Mouse (Mus musculus): Measurements from ENCODE around the gene Cbx5. TPM values are rescaled to one million over a fixed set of nuclear protein-coding genes. Genes with fewer than 3 reads are reported as not detected.

Gene Cbx5
- polyA plus RNA-seq, 1 experiment from 2014 or later, result 118 TPM

DNA sequence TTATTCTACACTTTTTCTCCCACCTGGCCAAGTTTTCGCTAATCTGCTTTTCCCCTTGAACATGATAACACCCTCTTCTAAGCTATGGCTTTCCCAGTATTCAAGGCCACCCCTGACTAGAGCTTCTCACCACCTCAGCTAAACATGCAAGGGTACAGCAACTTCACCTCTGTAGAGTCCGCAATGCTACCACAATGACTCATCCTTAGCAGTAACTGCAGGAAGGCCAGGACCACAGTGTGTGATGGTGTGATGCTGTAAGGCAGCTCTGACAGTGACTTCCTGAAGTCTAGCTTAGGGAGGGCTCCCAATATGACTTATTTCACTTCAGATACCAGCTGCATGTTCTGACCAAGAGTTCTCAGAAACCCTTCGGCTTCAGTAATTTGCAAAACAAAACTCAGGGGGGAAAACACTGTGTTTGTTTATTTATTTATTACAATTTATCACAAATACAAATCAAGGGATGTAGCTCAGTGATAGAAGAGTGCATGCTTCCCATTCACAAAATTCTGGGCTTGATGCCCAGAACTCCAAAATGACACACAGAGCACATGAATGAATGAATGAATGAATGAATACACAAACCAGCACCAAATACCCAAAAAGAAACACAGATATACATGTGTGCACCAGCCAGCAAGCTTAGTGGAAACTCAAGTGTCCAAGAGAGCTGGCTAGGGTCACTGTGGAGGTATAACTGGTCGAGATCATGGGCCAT is 86.6 kb downstream of the Cbx5 start:
- WGBS, result 91% methylated on average over 4 of the region's 4 CpGs
- no peaks in the 10 kb centered on the region for H3K4me1 ChIP-seq (replicated peaks; ENCODE audit: control insufficient read depth, insufficient read depth, low read length)

GRCm38 (mm10) chr15:103152371-103152770 is 87.2 kb downstream of the Cbx5 start:
- H3K36me3 ChIP-seq (ENCODE audit: control insufficient read depth, insufficient read depth, low read length), result no peaks in the 10 kb centered on the region
- H3K4me2 ChIP-seq (ENCODE audit: low read length), result no peak overlapping the region
- H3K9ac ChIP-seq (ENCODE audit: low read length), result no peak overlapping the region
- no peak for DNase-seq (ENCODE audit: low spot score)
- peaks cover 25% of the 10 kb centered on the region for H3K27me3 ChIP-seq (replicated peaks; ENCODE audit: control insufficient read depth, insufficient read depth, low read length)
- H3K9me3 ChIP-seq (ENCODE audit: control insufficient read depth, low read length), result no peaks in the 10 kb centered on the region
- H3K27ac ChIP-seq (ENCODE audit: low read depth), result no peak overlapping the region
- no peaks in the 10 kb centered on the region for H3K4me1 ChIP-seq (replicated peaks; ENCODE audit: control insufficient read depth, insufficient read depth, low read length)
- WGBS, result 89% methylated on average over 3 of the region's 3 CpGs
- no peak for ATAC-seq (replicated peaks; ENCODE audit: low FRiP score, low TSS enrichment, low read depth)
- no peak overlapping the region for H3K4me3 ChIP-seq (ENCODE audit: low read depth, low read length)

More for the DNA sequence above, 86.6 kb downstream of the Cbx5 start:
- peaks cover 18% of the 10 kb centered on the region for H3K27me3 ChIP-seq (replicated peaks; ENCODE audit: control insufficient read depth, insufficient read depth, low read length)
- no peak overlapping the region for H3K27ac ChIP-seq (ENCODE audit: low read depth)
- H3K9ac ChIP-seq (ENCODE audit: low read length), result no peak overlapping the region
- no peak overlapping the region for H3K4me2 ChIP-seq (ENCODE audit: low read length)
- DNase-seq (ENCODE audit: low spot score), result no peak
- ATAC-seq (replicated peaks; ENCODE audit: low FRiP score, low TSS enrichment, low read depth), result no peak
- no peaks in the 10 kb centered on the region for H3K36me3 ChIP-seq (ENCODE audit: control insufficient read depth, insufficient read depth, low read length)
- no peak overlapping the region for H3K4me3 ChIP-seq (ENCODE audit: low read depth, low read length)
- no peaks in the 10 kb centered on the region for H3K9me3 ChIP-seq (ENCODE audit: control insufficient read depth, low read length)

- H3K27ac ChIP-seq (ENCODE audit: low read depth), result no peak overlapping the region
- no peak for DNase-seq (ENCODE audit: low spot score)
- 69% methylated on average over 9 of the region's 9 CpGs for WGBS
- H3K4me1 ChIP-seq (replicated peaks; ENCODE audit: control insufficient read depth, insufficient read depth, low read length), result no peaks in the 10 kb centered on the region; the same call in 1 of the 2 replicates
- no peaks in the 10 kb centered on the region for H3K9me3 ChIP-seq (ENCODE audit: control insufficient read depth, low read length)
- ATAC-seq (replicated peaks; ENCODE audit: low FRiP score, low TSS enrichment, low read depth), result no peak
- no peak overlapping the region for H3K4me2 ChIP-seq (ENCODE audit: low read length)
- H3K9ac ChIP-seq (ENCODE audit: low read length), result no peak overlapping the region
- no peak overlapping the region for H3K4me3 ChIP-seq (ENCODE audit: low read depth, low read length)
- H3K27me3 ChIP-seq (replicated peaks; ENCODE audit: control insufficient read depth, insufficient read depth, low read length), result peaks cover 57% of the 10 kb centered on the region
- no peaks in the 10 kb centered on the region for H3K36me3 ChIP-seq (ENCODE audit: control insufficient read depth, insufficient read depth, low read length)
Observed at GRCm38 (mm10) chr15:103147779-103148178, 91.8 kb downstream of the Cbx5 start.

GRCm38 (mm10) chr15:103147422-103147690 is 92.3 kb downstream of the Cbx5 start:
- no peak overlapping the region for H3K9ac ChIP-seq (ENCODE audit: low read length)
- H3K4me2 ChIP-seq (ENCODE audit: low read length), result peak overlapping the region; percentile 63
- no peaks in the 10 kb centered on the region for H3K36me3 ChIP-seq (ENCODE audit: control insufficient read depth, insufficient read depth, low read length)
- H3K27me3 ChIP-seq (replicated peaks; ENCODE audit: control insufficient read depth, insufficient read depth, low read length), result peaks cover 57% of the 10 kb centered on the region
- H3K4me1 ChIP-seq (replicated peaks; ENCODE audit: control insufficient read depth, insufficient read depth, low read length), result no peaks in the 10 kb centered on the region; the same call in 1 of the 2 replicates
- H3K4me3 ChIP-seq (ENCODE audit: low read depth, low read length), result peak overlapping the region; percentile 32; the same call in 1 of the 2 replicates
- DNase-seq (ENCODE audit: low spot score) (no peak), ATAC-seq (replicated peaks; ENCODE audit: low FRiP score, low TSS enrichment, low read depth) (no peak)
- H3K27ac ChIP-seq (ENCODE audit: low read depth), result no peak overlapping the region
- no peaks in the 10 kb centered on the region for H3K9me3 ChIP-seq (ENCODE audit: control insufficient read depth, low read length)
- 41% methylated on average over 3 of the region's 3 CpGs for WGBS

DNA sequence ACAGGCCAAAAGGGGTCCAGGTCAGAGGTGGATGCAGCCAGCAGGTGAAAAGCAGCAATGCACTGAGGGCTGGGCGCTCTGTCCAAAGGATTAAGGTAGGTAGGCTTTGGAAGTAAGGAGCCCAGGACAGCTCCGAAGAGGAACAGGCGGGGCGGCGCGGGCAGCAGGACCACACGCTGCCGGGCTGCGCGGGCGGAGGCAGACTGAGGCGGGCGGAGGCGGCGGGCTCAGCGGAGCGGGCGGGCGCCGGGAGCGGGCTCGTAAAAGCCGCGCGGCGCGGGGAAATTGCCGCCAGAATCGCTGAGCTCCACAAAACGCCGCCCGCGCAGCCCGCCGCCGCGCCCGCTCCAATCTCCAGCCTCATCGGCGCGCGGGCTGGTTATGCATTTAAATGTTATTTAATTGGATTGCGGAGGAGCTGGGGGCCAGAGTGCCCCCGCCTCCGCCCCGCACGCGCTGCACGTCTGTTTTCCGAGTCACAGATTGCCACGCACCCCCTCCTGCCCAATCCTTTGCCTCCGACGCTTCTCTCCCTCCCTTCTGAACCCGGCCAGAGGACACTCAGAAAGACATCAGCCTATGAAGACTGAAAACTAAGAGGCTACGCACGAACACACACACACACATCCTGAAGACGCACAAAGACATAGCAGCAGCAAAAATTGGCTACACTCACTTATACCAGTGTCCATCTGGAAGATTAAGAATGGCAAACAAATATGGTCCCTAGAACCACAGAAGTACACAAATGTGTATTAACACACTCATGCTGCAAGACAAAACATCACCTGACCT is 92.8 kb downstream of the Cbx5 start:
- 1% methylated on average over 57 of the region's 57 CpGs for WGBS
- 0 out of 2 replicates have a peak, but pooled peaks have one; percentile 12 for ATAC-seq (replicated peaks; ENCODE audit: low FRiP score, low TSS enrichment, low read depth)

DNA sequence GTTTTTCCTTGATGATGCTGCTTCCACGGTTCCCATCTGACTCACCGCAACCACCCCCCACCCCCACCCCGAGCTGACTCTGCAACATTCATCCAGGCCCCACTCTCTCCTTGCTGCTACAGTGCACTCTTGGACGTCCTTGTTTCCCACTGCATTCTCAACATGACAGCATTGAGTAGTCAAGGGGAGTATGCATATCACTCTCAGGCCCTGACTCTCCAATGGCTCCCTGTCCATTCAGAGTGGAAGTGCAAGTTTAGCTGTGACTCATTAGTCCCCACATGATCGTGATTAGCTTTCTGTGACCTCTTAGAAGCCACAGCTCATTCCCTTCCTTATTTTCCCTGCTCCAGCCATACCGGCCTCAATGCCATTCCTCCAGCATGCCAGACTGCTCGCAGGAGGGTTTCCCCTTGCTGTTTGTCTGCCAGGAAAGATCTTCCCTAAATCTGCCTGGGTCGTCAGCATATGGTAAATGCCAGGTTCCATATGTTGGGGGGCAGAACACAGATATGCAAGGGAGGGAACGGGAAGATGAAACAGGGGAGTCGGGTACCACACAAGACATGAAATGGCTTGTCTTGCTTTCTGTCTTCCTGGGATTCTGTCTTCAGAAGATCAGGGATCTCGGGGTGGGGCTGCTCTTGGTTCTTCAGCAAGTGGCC is 93.8 kb downstream of the Cbx5 start:
- Histone ChIP-seq H3K4me3 (ENCODE audit: low read depth, low read length) (no peak overlapping the region), H3K4me1 (replicated peaks; ENCODE audit: control insufficient read depth, insufficient read depth, low read length) (no peaks in the 10 kb centered on the region; the same call in 1 of the 2 replicates), H3K9me3 (ENCODE audit: control insufficient read depth, low read length) (no peaks in the 10 kb centered on the region), H3K27me3 (replicated peaks; ENCODE audit: control insufficient read depth, insufficient read depth, low read length) (peaks cover 60% of the 10 kb centered on the region), H3K36me3 (ENCODE audit: control insufficient read depth, insufficient read depth, low read length) (no peaks in the 10 kb centered on the region), H3K4me2 (ENCODE audit: low read length) (no peak overlapping the region), H3K9ac (ENCODE audit: low read length) (no peak overlapping the region), H3K27ac (ENCODE audit: low read depth) (no peak overlapping the region)
- 74% methylated on average over 11 of the region's 11 CpGs for WGBS
- DNase-seq (ENCODE audit: low spot score) (no peak), ATAC-seq (replicated peaks; ENCODE audit: low FRiP score, low TSS enrichment, low read depth) (no peak)

More for the DNA sequence above, 92.8 kb downstream of the Cbx5 start:
- Histone ChIP-seq H3K4me1 (replicated peaks; ENCODE audit: control insufficient read depth, insufficient read depth, low read length) (no peaks in the 10 kb centered on the region; the same call in 1 of the 2 replicates), H3K9ac (ENCODE audit: low read length) (peak overlapping the region; percentile 32), H3K27ac (ENCODE audit: low read depth) (no peak overlapping the region), H3K27me3 (replicated peaks; ENCODE audit: control insufficient read depth, insufficient read depth, low read length) (peaks cover 57% of the 10 kb centered on the region), H3K36me3 (ENCODE audit: control insufficient read depth, insufficient read depth, low read length) (no peaks in the 10 kb centered on the region), H3K4me2 (ENCODE audit: low read length) (peak overlapping the region; percentile 63), H3K9me3 (ENCODE audit: control insufficient read depth, low read length) (no peaks in the 10 kb centered on the region), H3K4me3 (ENCODE audit: low read depth, low read length) (peak overlapping the region; percentile 32)
- DNase-seq (ENCODE audit: low spot score), result no peak

DNA sequence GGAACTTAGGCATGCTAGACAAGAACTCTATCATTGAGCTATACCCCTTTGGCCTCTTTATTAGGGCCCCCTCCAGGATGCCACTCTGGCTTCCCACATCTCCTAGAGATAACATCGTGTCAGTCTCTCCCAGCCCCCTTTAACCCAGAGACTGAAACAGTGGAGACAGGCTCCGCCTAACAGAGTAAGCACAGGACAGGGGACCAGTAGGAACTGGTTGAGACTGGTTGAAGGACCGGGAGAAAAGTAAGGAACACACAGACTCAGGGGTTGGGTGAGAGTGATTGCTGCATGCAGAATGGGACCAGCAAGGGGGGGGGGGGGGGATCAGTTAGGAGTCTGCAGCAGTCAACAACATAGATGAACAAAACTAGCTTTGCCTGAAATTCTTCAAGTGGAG is 95.4 kb downstream of the Cbx5 start:
- H3K4me2 ChIP-seq (ENCODE audit: low read length), result no peak overlapping the region
- no peak overlapping the region for H3K27ac ChIP-seq (ENCODE audit: low read depth)
- DNase-seq (ENCODE audit: low spot score) (no peak), ATAC-seq (replicated peaks; ENCODE audit: low FRiP score, low TSS enrichment, low read depth) (no peak)
- no peak overlapping the region for H3K9ac ChIP-seq (ENCODE audit: low read length)
- peaks cover 65% of the 10 kb centered on the region for H3K27me3 ChIP-seq (replicated peaks; ENCODE audit: control insufficient read depth, insufficient read depth, low read length)
- no peaks in the 10 kb centered on the region for H3K9me3 ChIP-seq (ENCODE audit: control insufficient read depth, low read length)
- H3K4me1 ChIP-seq (replicated peaks; ENCODE audit: control insufficient read depth, insufficient read depth, low read length), result no peaks in the 10 kb centered on the region; the same call in 1 of the 2 replicates
- H3K4me3 ChIP-seq (ENCODE audit: low read depth, low read length), result no peak overlapping the region
- no peaks in the 10 kb centered on the region for H3K36me3 ChIP-seq (ENCODE audit: control insufficient read depth, insufficient read depth, low read length)
- WGBS, result 45% methylated on average over 3 of the region's 3 CpGs
